Mouse (Mus musculus) T-helper 1 cell (primary cell): ENCODE data around the gene Prg4.

Source experiments
- in situ Hi-C: fragments of 300-600 bp; cut with MboI, MseI; formaldehyde crosslinking; loops from one replicate; pipeline ENCODE4 v1.15.1; 2025; ENCODE audit warnings: high pct_unique_total_duplicates

Prg4 gene

GRCm38 (mm10) chr1:150407285-150407684 lies 58.7 kb downstream of the Prg4 start:
- in situ Hi-C loops, result loop anchor here (5.0 to 25.0 kb wide), 2 partner anchors 35 to 1030 kb away; partner anchors contain the start of genes Swt1 and Trmt1l

- in situ Hi-C loops, result loop anchor here (25.0 kb wide), 1 partner anchor 1033 kb away; the partner anchor contains the start of genes Swt1 and Trmt1l
These were observed 61.4 kb downstream of the Prg4 start for GRCm38 (mm10) chr1:150404555-150404954.

GRCm38 (mm10) chr1:150403914-150404313 lies 62.1 kb downstream of the Prg4 start:
- in situ Hi-C loops, result loop anchor here (25.0 kb wide), 1 partner anchor 1033 kb away; the partner anchor contains the start of genes Swt1 and Trmt1l
